Mouse (Mus musculus): ENCODE measurements around the gene Hk1.

GRCm38 (mm10) chr10:62321457-62321856 is 58.3 kb downstream of the Hk1 start:
- no peak for TF ChIP-seq CTCF (conservative IDR thresholded peaks at IDR 0.05; ENCODE audit: insufficient read depth, insufficient read length, low read depth, low read length)
- no peak for TF ChIP-seq POLR2A (IDR thresholded peaks at IDR 0.05; ENCODE audit: low read depth, low read length)

Data from kidney, adult 2 months (tissue).